Mouse (Mus musculus): ENCODE measurements around the gene Cep83. TPM values are rescaled to one million over a fixed set of nuclear protein-coding genes. Genes with fewer than 3 reads are reported as not detected.

Gene Cep83
- total and polyA plus RNA-seq, 3 experiments, result 23.9 to 231 (median 25.9) TPM

GRCm38 (mm10) chr10:94689176-94689510 is 689 bp downstream of the Cep83 start:
- Histone ChIP-seq H3K27me3 (ENCODE audit: control insufficient read depth in 1 of 2, insufficient read depth in 2 of 2, low read length in 2 of 2) (no peaks in the 10 kb centered on the region), H3K9me3 (replicated peaks; ENCODE audit: insufficient read depth, low read length) (no peaks in the 10 kb centered on the region), H3K27ac (ENCODE audit: control insufficient read depth, low read depth, low read length) (peak overlapping the region; percentile 62), H3K4me3 (ENCODE audit: control insufficient read depth in 1 of 2, insufficient read depth in 1 of 2, low read depth in 2 of 2, low read length in 2 of 2) (peak overlapping the region; percentile 80 to 88), H3K9ac (ENCODE audit: control insufficient read depth, low read depth, low read length, poor library complexity, severe bottlenecking) (peak overlapping the region; percentile 95), H3K79me2 (ENCODE audit: control insufficient read depth, insufficient read depth, low read length, poor library complexity) (peaks cover 25% of the 10 kb centered on the region), H3K36me3 (ENCODE audit: control insufficient read depth in 1 of 2, insufficient read depth in 2 of 2, low read length in 2 of 2) (peaks cover 0 to 18% of the 10 kb centered on the region in 2 experiments; a peak in 3 of 4 replicates), H3K4me1 (ENCODE audit: control insufficient read depth in 1 of 2, insufficient read depth in 2 of 2, low read length in 2 of 2) (peaks cover 0 to 12% of the 10 kb centered on the region in 2 experiments; a peak in 2 of 4 replicates)
- no peak for DNase-seq (ENCODE audit: low read depth, low spot score)
- TF ChIP-seq POLR2AphosphoS5 (IDR thresholded peaks at IDR 0.05; ENCODE audit: borderline replicate concordance, low read depth, low read length) (no peak), USF1 (IDR thresholded peaks at IDR 0.05; ENCODE audit: low read depth, low read length) (no peak), TCF12 (IDR thresholded peaks at IDR 0.05; ENCODE audit: low read depth, low read length) (no peak), MXI1 (IDR thresholded peaks at IDR 0.05; ENCODE audit: low read depth, low read length) (peak; percentile 57; the same call in 1 of the 2 replicates)

GRCm38 (mm10) chr10:94690376-94690775 is 1.9 kb downstream of the Cep83 start:
- Histone ChIP-seq H3K27ac (ENCODE audit: control insufficient read depth, low read depth, low read length) (no peak overlapping the region), H3K9me3 (replicated peaks; ENCODE audit: insufficient read depth, low read length) (no peaks in the 10 kb centered on the region), H3K9ac (ENCODE audit: control insufficient read depth, low read depth, low read length, poor library complexity, severe bottlenecking) (no peak overlapping the region), H3K36me3 (ENCODE audit: control insufficient read depth in 1 of 2, insufficient read depth in 2 of 2, low read length in 2 of 2) (peaks cover 0 to 18% of the 10 kb centered on the region in 2 experiments; a peak in 3 of 4 replicates), H3K4me1 (ENCODE audit: control insufficient read depth in 1 of 2, insufficient read depth in 2 of 2, low read length in 2 of 2) (peaks cover 0 to 12% of the 10 kb centered on the region in 2 experiments; a peak in 2 of 4 replicates), H3K79me2 (ENCODE audit: control insufficient read depth, insufficient read depth, low read length, poor library complexity) (peaks cover 25% of the 10 kb centered on the region), H3K4me3 (ENCODE audit: control insufficient read depth in 1 of 2, insufficient read depth in 1 of 2, low read depth in 2 of 2, low read length in 2 of 2) (no peak overlapping the region), H3K27me3 (ENCODE audit: control insufficient read depth in 1 of 2, insufficient read depth in 2 of 2, low read length in 2 of 2) (no peaks in the 10 kb centered on the region)
- peak; percentile 59 for DNase-seq (ENCODE audit: low read depth, low spot score)
- TF ChIP-seq MXI1 (IDR thresholded peaks at IDR 0.05; ENCODE audit: low read depth, low read length), result 0 out of 2 replicates have a peak, but pooled peaks have one; percentile 1
- TF ChIP-seq GATA1 (IDR thresholded peaks at IDR 0.05; ENCODE audit: low read depth, low read length), result no peak

GRCm38 (mm10) chr10:94692163-94692562 is 3.7 kb downstream of the Cep83 start:
- peaks cover 0 to 14% of the 10 kb centered on the region in 2 experiments; a peak in 3 of 4 replicates for H3K36me3 ChIP-seq (ENCODE audit: control insufficient read depth in 1 of 2, insufficient read depth in 2 of 2, low read length in 2 of 2)
- H3K4me3 ChIP-seq (ENCODE audit: control insufficient read depth in 1 of 2, insufficient read depth in 1 of 2, low read depth in 2 of 2, low read length in 2 of 2), result no peak overlapping the region
- no peak overlapping the region for H3K9ac ChIP-seq (ENCODE audit: control insufficient read depth, low read depth, low read length, poor library complexity, severe bottlenecking)
- no peak overlapping the region for H3K27ac ChIP-seq (ENCODE audit: control insufficient read depth, low read depth, low read length)
- peaks cover 30% of the 10 kb centered on the region for H3K79me2 ChIP-seq (ENCODE audit: control insufficient read depth, insufficient read depth, low read length, poor library complexity)
- no peak for DNase-seq (ENCODE audit: low read depth, low spot score)
- no peaks in the 10 kb centered on the region for H3K9me3 ChIP-seq (replicated peaks; ENCODE audit: insufficient read depth, low read length)
- TF ChIP-seq MAFK (IDR thresholded peaks at IDR 0.05; ENCODE audit: borderline replicate concordance, low read depth, low read length) (0 out of 2 replicates have a peak, but pooled peaks have one; percentile 31), KAT2A (conservative IDR thresholded peaks at IDR 0.05; ENCODE audit: low read depth, low read length) (no peak)
- no peaks in the 10 kb centered on the region for H3K27me3 ChIP-seq (ENCODE audit: control insufficient read depth in 1 of 2, insufficient read depth in 2 of 2, low read length in 2 of 2)
- peaks cover 0 to 6% of the 10 kb centered on the region in 2 experiments; a peak in 2 of 4 replicates for H3K4me1 ChIP-seq (ENCODE audit: control insufficient read depth in 1 of 2, insufficient read depth in 2 of 2, low read length in 2 of 2)

All from MEL (cell line).